Mouse (Mus musculus) NIH3T3 (cell line): ENCODE data around the gene Prr5.
"Not testable (repeated sequence)": the region's sequence is repeated elsewhere in the genome, so short reads cannot be mapped to it uniquely, and the experiment has no call there.

Experiments
- DNase-seq: peaks from one replicate; pipeline ENCODE4 v3.0.0-alpha.2; 2012; ENCODE audit warnings: low read depth

Prr5 gene

GRCm38 (mm10) chr15:84714730-84715129, 45.3 kb downstream of the Prr5 start:
- peak; percentile 89 for DNase-seq

- no peak for DNase-seq
Observed at GRCm38 (mm10) chr15:84715132-84715531, 45.7 kb downstream of the Prr5 start.

- not testable (repeated sequence) for DNase-seq
Observed at GRCm38 (mm10) chr15:84717570-84718270, 48.3 kb downstream of the Prr5 start.

- DNase-seq: no peak
Observed at GRCm38 (mm10) chr15:84718785-84719184, 49.4 kb downstream of the Prr5 start.

- no peak for DNase-seq
Observed at GRCm38 (mm10) chr15:84719791-84720190, 50.4 kb downstream of the Prr5 start, which contains the start of gene Arhgap8. Gene Arhgap8, plus strand, starts transcription at chr15:84720052.

- peak; percentile 64 for DNase-seq
Observed at GRCm38 (mm10) chr15:84720291-84721204, 51.1 kb downstream of the Prr5 start.

GRCm38 (mm10) chr15:84723656-84724055, 54.2 kb downstream of the Prr5 start:
- DNase-seq: not testable (repeated sequence)

GRCm38 (mm10) chr15:84724199-84724598, 54.8 kb downstream of the Prr5 start:
- DNase-seq: no peak

GRCm38 (mm10) chr15:84729685-84730084, 60.3 kb downstream of the Prr5 start:
- no peak for DNase-seq

GRCm38 (mm10) chr15:84730893-84731292, 61.5 kb downstream of the Prr5 start:
- DNase-seq: no peak

GRCm38 (mm10) chr15:84731676-84732424, 62.4 kb downstream of the Prr5 start:
- DNase-seq: no peak

- no peak for DNase-seq
Observed at GRCm38 (mm10) chr15:84732425-84732749, 63.0 kb downstream of the Prr5 start.

- DNase-seq: no peak
Observed at GRCm38 (mm10) chr15:84736346-84736993, 67.0 kb downstream of the Prr5 start.

- no peak for DNase-seq
Observed at GRCm38 (mm10) chr15:84736994-84737346, 67.5 kb downstream of the Prr5 start.

GRCm38 (mm10) chr15:84738246-84738645, 68.8 kb downstream of the Prr5 start:
- DNase-seq: no peak

- DNase-seq: no peak
Observed at GRCm38 (mm10) chr15:84741573-84741972, 72.2 kb downstream of the Prr5 start.

- DNase-seq: peak; percentile 44
Observed at GRCm38 (mm10) chr15:84743347-84743746, 73.9 kb downstream of the Prr5 start.

GRCm38 (mm10) chr15:84744308-84744707, 74.9 kb downstream of the Prr5 start:
- no peak for DNase-seq

GRCm38 (mm10) chr15:84745831-84746230, 76.4 kb downstream of the Prr5 start:
- no peak for DNase-seq
